Mouse (Mus musculus): ENCODE data around the gene Gm20388. TPM values are rescaled to one million over a fixed set of nuclear protein-coding genes. Genes with fewer than 3 reads are reported as not detected.
"Not testable (repeated sequence)": the region's sequence is repeated elsewhere in the genome, so short reads cannot be mapped to it uniquely, and the experiment has no call there.

Gm20388 gene
- total RNA-seq, 2 experiments from 2014 or later, result 6.8 to 7.8 TPM

- intact Hi-C loops (cut with DNase I), result no loop called here
- no peak for DNase-seq
These were observed 3510.1 kb downstream of the Gm20388 start for GRCm38 (mm10) chr8:123420525-123421281.

DNA sequence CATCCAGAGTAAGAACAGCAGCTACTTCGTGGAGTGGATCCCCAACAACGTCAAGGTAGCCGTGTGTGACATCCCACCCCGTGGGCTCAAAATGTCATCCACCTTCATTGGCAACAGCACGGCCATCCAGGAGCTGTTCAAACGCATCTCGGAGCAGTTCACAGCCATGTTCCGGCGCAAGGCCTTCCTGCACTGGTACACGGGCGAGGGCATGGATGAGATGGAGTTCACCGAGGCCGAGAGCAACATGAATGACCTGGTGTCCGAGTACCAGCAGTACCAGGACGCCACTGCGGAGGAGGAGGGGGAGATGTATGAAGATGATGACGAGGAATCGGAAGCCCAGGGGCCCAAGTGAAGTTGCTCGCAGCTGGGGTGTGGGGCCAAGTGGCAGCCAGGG, 3510.7 kb downstream of the Gm20388 start:
- intact Hi-C loops (cut with DNase I), result no loop called here
- DNase-seq, result no peak

DNA sequence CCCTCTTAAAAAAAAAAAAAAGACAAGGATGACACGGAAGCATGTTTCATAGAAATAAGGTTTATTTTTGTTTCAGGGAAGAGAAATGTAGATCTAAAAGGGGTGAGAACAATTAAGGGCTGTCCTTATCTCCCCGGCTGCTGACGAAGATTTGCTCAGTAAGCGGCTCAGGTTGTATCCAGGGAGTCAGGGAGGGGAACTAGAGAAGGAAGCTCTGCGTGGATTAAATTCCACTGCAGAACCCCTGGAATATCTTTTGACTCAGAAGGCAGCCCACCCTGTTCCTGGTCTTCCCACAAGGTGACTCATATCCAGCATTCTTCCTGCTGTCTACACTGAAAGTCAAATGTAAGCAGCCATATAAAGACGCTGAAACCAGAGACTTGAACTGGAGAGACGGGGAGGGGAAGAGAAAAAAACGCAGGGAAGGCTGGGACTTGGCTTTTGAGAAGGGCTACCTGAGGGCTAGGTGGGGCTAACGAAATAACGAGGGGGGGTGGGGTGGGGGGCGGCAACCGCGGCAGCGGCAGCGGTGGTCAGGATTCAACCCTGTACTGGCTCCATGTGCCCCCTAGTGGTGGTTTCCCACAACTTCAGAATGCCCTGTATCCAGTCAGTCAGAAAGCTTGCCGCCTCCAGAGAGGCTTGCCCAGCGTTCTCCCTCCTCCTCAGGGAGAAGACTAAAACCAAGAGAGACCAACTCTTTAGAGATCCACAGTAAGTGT, 3511.6 kb downstream of the Gm20388 start:
- peak in 1 of 2 experiments; percentile 34 for DNase-seq
- intact Hi-C loops (cut with DNase I), result no loop called here

GRCm38 (mm10) chr8:123422781-123423159, 3512.1 kb downstream of the Gm20388 start:
- intact Hi-C loops (cut with DNase I), result no loop called here
- no peak for DNase-seq

DNA sequence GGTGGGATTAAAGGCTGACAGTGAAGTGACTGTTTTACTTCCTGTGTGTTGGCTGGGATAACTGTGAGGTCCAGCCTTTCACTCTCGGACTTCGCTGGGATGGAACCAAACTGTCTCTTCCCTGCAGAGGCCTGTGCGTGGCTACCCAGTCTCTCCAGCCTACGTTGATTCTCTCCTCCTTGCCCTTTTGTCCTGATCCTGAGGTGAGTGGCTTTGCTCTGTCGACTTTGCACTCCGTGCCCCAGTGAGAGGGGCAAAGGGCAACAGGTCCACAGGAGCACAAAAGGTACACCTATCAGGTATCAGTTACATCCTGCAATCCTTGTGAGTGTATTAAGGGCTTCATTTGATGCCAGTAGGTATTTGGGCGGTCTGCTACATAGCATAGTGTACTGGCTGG, 3512.8 kb downstream of the Gm20388 start, which contains the start of gene Def8:
Gene Def8, plus strand, starts transcription at position 87 of the 400 bp plus-strand sequence.
- intact Hi-C loops (cut with DNase I), result no loop called here
- DNase-seq, result no peak

DNA sequence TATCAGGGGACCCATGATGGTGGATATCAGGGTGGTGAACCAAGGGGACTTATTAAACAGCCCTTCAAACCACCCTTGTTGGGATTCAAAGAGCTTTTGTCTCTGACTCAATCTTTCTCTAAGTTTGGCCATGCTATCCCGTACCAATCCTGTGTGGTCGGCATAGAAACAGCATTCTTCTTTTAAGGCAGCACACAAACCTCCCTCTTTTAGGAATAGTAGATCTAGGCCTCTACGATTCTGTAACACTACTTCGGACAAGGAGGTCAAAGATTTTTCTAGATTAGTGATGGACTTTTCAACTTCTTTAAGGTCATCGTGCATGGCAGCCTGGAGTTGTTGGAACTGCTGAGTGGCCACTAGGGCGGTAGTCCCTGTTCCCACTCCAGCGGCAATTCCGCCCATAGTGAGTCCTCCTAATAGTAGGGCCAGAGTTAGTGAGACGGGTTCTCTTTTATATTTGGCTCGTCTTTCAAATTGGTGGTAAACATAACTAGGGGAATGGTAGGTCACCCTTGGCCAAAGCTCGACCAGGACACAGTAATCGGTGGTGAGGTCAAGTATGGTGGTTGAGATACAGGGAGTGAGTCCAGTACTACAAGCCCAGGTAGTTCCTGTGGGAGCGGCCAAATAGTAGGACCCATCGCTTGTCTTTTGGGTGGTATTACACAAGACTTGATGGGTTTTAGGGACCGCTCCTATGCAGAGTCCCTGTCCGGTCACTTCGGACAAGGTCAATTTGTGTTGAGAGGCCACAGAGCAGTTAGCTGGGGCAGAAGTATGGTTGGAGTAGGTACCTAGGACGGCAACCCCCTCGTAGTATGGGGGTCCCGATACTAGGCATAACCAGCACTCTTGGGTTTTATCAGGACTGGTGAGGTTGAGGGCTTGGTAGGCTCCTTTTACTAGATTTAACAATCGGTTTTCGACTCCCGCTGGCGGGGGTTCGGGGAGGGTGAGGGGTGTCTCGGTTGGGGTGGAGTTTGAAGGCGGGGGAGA, 3516.2 kb downstream of the Gm20388 start:
- intact Hi-C loops (cut with DNase I), result no loop called here
- no peak for DNase-seq

- no peak for DNase-seq
- intact Hi-C loops (cut with DNase I), result no loop called here
These were observed 3517.1 kb downstream of the Gm20388 start for GRCm38 (mm10) chr8:123427639-123428275.

- intact Hi-C loops (cut with DNase I), result no loop called here
- DNase-seq, result no peak
These were observed 3517.8 kb downstream of the Gm20388 start for GRCm38 (mm10) chr8:123428343-123428893.

GRCm38 (mm10) chr8:123428939-123429721, 3518.5 kb downstream of the Gm20388 start:
- DNase-seq, result no peak
- intact Hi-C loops (cut with DNase I), result no loop called here

DNA sequence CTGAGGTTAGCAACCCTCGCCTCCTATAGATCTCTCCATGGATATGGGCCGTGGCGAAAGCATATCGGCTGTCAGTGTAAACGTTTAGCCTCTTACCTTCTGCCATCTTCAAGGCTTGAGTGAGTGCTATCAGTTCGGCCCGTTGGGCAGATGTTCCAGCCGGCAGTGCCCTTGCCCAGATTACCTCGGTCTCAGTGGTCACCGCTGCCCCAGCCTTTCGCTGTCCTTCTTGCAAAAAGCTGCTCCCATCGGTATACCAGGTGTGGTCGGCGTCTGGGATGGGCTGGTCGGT, 3519.0 kb downstream of the Gm20388 start:
- intact Hi-C loops (cut with DNase I); DNase-seq: not testable (repeated sequence)

DNA sequence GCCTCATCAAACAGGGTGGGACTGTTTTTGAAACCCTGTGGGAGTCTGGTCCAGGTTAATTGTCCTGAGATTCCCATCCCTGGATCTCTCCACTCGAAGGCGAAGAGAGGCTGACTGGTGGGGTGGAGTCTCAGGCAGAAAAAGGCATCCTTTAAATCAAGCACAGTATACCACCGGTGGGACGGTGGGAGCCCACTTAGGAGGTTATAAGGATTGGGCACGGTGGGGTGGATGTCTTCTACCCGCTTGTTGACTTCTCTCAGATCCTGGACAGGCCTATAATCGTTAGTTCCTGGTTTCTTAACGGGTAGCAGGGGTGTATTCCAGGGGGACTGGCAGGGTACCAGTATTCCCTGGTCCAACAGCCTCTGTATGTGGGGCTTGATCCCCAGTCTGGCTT, 3520.3 kb downstream of the Gm20388 start:
- DNase-seq; intact Hi-C loops (cut with DNase I): not testable (repeated sequence)

- intact Hi-C loops (cut with DNase I), result no loop called here
- DNase-seq, result no peak
These were observed 3521.2 kb downstream of the Gm20388 start for GRCm38 (mm10) chr8:123431616-123432365.

DNA sequence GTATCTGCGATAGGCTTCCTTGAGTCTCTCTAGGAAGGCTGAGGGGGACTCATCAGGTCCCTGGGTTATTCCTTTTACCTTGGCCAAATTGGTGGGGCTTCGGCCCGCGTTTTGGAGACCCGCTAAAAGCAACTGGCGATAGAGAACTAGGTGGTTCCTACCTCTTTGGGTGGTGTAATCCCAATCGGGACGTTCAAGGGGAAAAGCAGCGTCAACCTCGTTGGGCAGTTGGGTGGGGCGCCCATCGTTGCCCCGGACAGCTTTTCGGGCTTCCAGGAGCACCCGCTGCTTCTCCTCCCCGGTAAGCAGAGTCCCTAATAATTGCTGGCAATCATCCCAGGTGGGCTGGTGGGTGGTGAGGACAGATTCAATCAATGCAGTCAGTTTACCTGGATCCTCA, 3521.7 kb downstream of the Gm20388 start:
- intact Hi-C loops (cut with DNase I), result no loop called here
- no peak for DNase-seq

DNA sequence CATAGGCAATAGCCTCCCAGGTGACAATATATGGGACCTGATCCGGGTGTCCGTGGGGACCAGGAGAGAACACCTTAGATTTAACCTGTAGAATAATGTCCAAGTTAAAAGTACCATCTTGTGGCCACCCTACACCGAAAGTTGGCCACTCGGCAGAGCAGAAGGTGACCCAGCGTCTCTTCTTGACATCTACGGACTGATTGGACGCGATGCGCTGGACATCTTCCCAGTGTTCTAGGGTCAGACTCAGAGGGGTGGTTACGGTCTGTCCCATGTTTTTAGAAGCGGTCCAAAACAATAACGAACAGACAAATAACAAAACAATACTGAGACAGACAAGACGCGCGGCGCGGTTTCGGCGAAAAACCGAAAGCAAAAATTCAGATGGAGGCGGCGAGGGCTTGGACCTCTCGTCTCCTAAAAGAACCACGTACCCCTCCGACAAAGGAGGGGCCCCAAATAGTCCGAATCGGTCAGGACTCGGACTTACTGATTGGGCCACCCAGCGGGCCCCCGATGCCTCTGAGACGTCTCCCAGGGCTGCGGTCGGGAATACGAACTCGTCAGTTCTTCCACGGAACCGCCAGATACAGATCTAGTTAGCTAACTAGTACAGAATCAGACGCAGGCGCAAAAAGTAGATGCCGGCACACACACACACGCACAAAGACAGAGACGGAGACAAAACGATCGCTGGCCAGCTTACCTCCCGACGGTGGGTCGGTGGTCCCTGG, 3522.8 kb downstream of the Gm20388 start:
- intact Hi-C loops (cut with DNase I); DNase-seq: not testable (repeated sequence)

GRCm38 (mm10) chr8:123441788-123442187, 3531.1 kb downstream of the Gm20388 start:
- no peak for DNase-seq
- intact Hi-C loops (cut with DNase I), result no loop called here

GRCm38 (mm10) chr8:123442351-123442750, 3531.7 kb downstream of the Gm20388 start:
- DNase-seq, result no peak
- intact Hi-C loops (cut with DNase I), result no loop called here

- peak; percentile 93 to 96 for DNase-seq
- intact Hi-C loops (cut with DNase I), result no loop called here
These were observed 3532.4 kb downstream of the Gm20388 start for GRCm38 (mm10) chr8:123442871-123443575.
